9 mouse cellular contexts compared by ENCODE assay signal in the genomic region with DNA sequence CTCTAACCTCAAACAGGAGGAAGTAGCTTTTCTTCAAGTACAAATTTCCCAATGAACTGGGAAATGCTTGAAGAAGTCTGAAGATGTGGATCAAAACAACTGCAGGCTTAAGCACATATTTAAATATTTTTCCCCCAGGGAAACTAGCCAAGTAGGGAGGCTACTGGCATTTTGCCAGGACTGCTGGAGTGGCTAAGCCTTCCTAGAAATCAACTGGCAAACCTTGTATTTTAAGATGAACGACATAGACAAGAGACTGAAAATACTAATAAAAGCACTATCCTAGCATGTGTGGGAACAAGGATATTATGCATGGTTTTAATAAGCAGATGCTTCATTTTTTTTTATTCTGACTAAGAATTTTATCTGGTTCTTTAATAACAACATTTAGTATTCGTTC. TPM values are rescaled to one million over a fixed set of nuclear protein-coding genes. Genes with fewer than 3 reads are reported as not detected.
DNase-seq lines count a peak whose midpoint lies in the region; ATAC-seq and TF ChIP-seq lines count a peak whose summit lies in the region.
"Had no signal": no experiment of that assay in that cellular context is flagged by ENCODE, and none has a peak within 500 bp of the region (broad histone marks: within the 10 kb centered on the region; RNA-seq: fewer than 3 reads in every experiment).

No protein-coding gene starts in this region.

- H3K9ac ChIP-seq in midbrain, embryonic 15.5 days: no peak overlapping the region
- no peak overlapping the region for H3K9ac ChIP-seq in midbrain, postnatal 0 days (replicated peaks; ENCODE audit: low read length, poor library complexity, severe bottlenecking)
- H3K9ac ChIP-seq: midbrain, embryonic 12.5 days had no signal

- H3K27ac ChIP-seq in midbrain, embryonic 15.5 days: 0 out of 2 replicates have a peak overlapping the region, but pooled peaks have one; percentile 25
- no peak overlapping the region for H3K27ac ChIP-seq in midbrain, embryonic 10.5 days (replicated peaks)
- H3K27ac ChIP-seq in midbrain, postnatal 0 days (ENCODE audit: low read depth, low read length): no peak overlapping the region
- H3K27ac ChIP-seq: midbrain, embryonic 12.5 days had no signal

- H3K4me1 ChIP-seq in midbrain, embryonic 15.5 days: peaks cover 21% of the 10 kb centered on the region
- peaks cover 16% of the 10 kb centered on the region for H3K4me1 ChIP-seq in midbrain, embryonic 10.5 days
- H3K4me1 ChIP-seq in midbrain, postnatal 0 days (ENCODE audit: insufficient read depth, low read length): peaks cover 3% of the 10 kb centered on the region; the same call in 1 of the 2 replicates

- DNase-seq in cerebellum, postnatal 14 days: peak; percentile 11 to 27
- no peak for DNase-seq in cerebellum, adult 8-10 months
- no peak for DNase-seq in midbrain, embryonic 10.5 days (ENCODE audit: low spot score)
- DNase-seq in kidney, adult 8-10 months: peak; percentile 75 to 78
- DNase-seq in midbrain, postnatal 0 days (ENCODE audit: low spot score): peak; percentile 38
- no peak for DNase-seq in thymus, adult 18-20 months

- TF ChIP-seq CTCF in midbrain, postnatal 0 days (IDR thresholded peaks at IDR 0.05): no peak

- 41% methylated on average over 2 of the region's 2 CpGs for WGBS in midbrain, embryonic 15.5 days
- WGBS in midbrain, embryonic 10.5 days: 74% methylated on average over 2 of the region's 2 CpGs
- WGBS in midbrain, postnatal 0 days: 30% methylated on average over 2 of the region's 2 CpGs

- H3K27me3 ChIP-seq in midbrain, embryonic 15.5 days (replicated peaks): no peaks in the 10 kb centered on the region
- no peaks in the 10 kb centered on the region for H3K27me3 ChIP-seq in midbrain, embryonic 10.5 days (ENCODE audit: low read depth, poor library complexity, severe bottlenecking)
- no peaks in the 10 kb centered on the region for H3K27me3 ChIP-seq in midbrain, postnatal 0 days (ENCODE audit: insufficient read depth, low read length)
- H3K27me3 ChIP-seq: midbrain, embryonic 12.5 days had no signal

- H3K36me3 ChIP-seq in midbrain, embryonic 15.5 days (replicated peaks): no peaks in the 10 kb centered on the region
- H3K36me3 ChIP-seq in midbrain, embryonic 10.5 days: no peaks in the 10 kb centered on the region
- H3K36me3 ChIP-seq in midbrain, postnatal 0 days (ENCODE audit: insufficient read depth, low read length): no peaks in the 10 kb centered on the region
- H3K36me3 ChIP-seq: midbrain, embryonic 12.5 days had no signal

- no peak for ATAC-seq in midbrain, embryonic 15.5 days (replicated peaks)
- ATAC-seq in midbrain, postnatal 0 days (ENCODE audit: low FRiP score): no peak
- ATAC-seq in megakaryocyte progenitor cell, adult 5-6 weeks (replicated peaks; ENCODE audit: poor library complexity): no peak

- no peak overlapping the region for H3K4me3 ChIP-seq in midbrain, embryonic 15.5 days
- no peak overlapping the region for H3K4me3 ChIP-seq in midbrain, embryonic 10.5 days
- no peak overlapping the region for H3K4me3 ChIP-seq in midbrain, postnatal 0 days (ENCODE audit: low read depth, low read length)
- H3K4me3 ChIP-seq: midbrain, embryonic 12.5 days had no signal

- no peak overlapping the region for H3K4me2 ChIP-seq in midbrain, embryonic 15.5 days
- no peak overlapping the region for H3K4me2 ChIP-seq in midbrain, postnatal 0 days (ENCODE audit: low read depth, low read length, poor library complexity, severe bottlenecking)
- H3K4me2 ChIP-seq: midbrain, embryonic 12.5 days had no signal

- no peaks in the 10 kb centered on the region for H3K9me3 ChIP-seq in midbrain, embryonic 15.5 days
- H3K9me3 ChIP-seq in midbrain, embryonic 10.5 days (replicated peaks): no peaks in the 10 kb centered on the region
- H3K9me3 ChIP-seq in midbrain, postnatal 0 days (ENCODE audit: low read length): no peaks in the 10 kb centered on the region
- H3K9me3 ChIP-seq: midbrain, embryonic 12.5 days had no signal

RNA-seq across cellular contexts. Expression of gene Mrpl1, which starts 2.4 kb away (rescaled TPM):
- polyA plus RNA-seq in midbrain, embryonic 15.5 days (2015; fragmentation: Nextera tagmentation; extraction: Ambion mirVana): 13.9 and 15.0 TPM in 2 replicates
- 20.5 and 22.2 TPM in 2 replicates for polyA plus RNA-seq in midbrain, embryonic 10.5 days (2016; fragmentation: Nextera tagmentation; extraction: Ambion mirVana)
- total RNA-seq in midbrain, postnatal 0 days (2014; rRNA removed): 14.6 and 21.9 TPM in 2 replicates
- 11.4 and 11.5 TPM in 2 replicates for polyA plus RNA-seq in midbrain, postnatal 0 days (2015; fragmentation: Nextera tagmentation; extraction: Ambion mirVana)
- total RNA-seq in megakaryocyte progenitor cell, adult 5-6 weeks (2015): 34.5 and 41.4 TPM in 2 replicates
- total RNA-seq in megakaryocyte progenitor cell, adult 5-6 weeks (2017): 48.3 and 69.1 TPM in 2 replicates

RNA-seq across cellular contexts. Expression of gene Cnot6l, which starts 42.9 kb away (rescaled TPM):
- 14.6 and 16.4 TPM in 2 replicates for polyA plus RNA-seq in midbrain, embryonic 15.5 days (2015; fragmentation: Nextera tagmentation; extraction: Ambion mirVana)
- polyA plus RNA-seq in midbrain, embryonic 10.5 days (2016; fragmentation: Nextera tagmentation; extraction: Ambion mirVana): 7.4 and 11.5 TPM in 2 replicates
- total RNA-seq in midbrain, postnatal 0 days (2014; rRNA removed): 18.2 and 33.2 TPM in 2 replicates
- polyA plus RNA-seq in midbrain, postnatal 0 days (2015; fragmentation: Nextera tagmentation; extraction: Ambion mirVana): 17.4 and 19.2 TPM in 2 replicates
- 98.5 and 108 TPM in 2 replicates for total RNA-seq in megakaryocyte progenitor cell, adult 5-6 weeks (2015)
- total RNA-seq in megakaryocyte progenitor cell, adult 5-6 weeks (2017): 43.9 and 67.9 TPM in 2 replicates

Comparison
In these comparisons a context has a peak if more than half of its experiments do, and no peak if none do; other contexts are left out.
1. DNase-seq: peak in cerebellum, postnatal 14 days (2 of 2), kidney, adult 8-10 months (2 of 2) and midbrain, postnatal 0 days (single experiment); none in cerebellum, adult 8-10 months (single experiment), midbrain, embryonic 10.5 days (single experiment) and thymus, adult 18-20 months (0 of 2).